Mouse (Mus musculus): ENCODE measurements around the gene Phf14. TPM values are rescaled to one million over a fixed set of nuclear protein-coding genes. Genes with fewer than 3 reads are reported as not detected.

The Phf14 gene
- polyA plus RNA-seq, 1 experiment = 3.9 TPM

DNA sequence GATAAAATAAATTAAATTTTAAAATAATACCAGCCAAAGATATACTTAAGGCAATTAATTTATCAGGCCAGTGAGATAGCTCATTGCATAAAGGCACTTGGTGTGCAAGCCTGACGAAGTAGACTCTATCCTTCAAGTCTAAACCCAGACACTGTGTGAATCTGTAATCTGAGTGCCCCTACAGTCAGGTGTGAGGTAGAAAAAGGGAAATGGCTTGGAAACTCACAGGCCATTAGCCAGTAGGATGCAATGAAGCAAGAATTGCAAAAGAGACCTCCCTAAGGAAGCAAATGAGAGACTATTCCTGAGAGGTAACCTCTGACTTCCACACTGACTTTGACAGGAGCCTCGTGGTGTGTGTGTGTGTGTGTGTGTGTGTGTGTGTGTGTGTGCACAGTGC, 145.3 kb downstream of the Phf14 start:
- no peaks in the 10 kb centered on the region for H3K27me3 ChIP-seq (ENCODE audit: control insufficient read depth, insufficient read depth, low read length)
- no peaks in the 10 kb centered on the region for H3K4me1 ChIP-seq (ENCODE audit: control insufficient read depth, insufficient read depth, insufficient read length, low read length)
- WGBS = 82% methylated on average over 2 of the region's 2 CpGs

DNA sequence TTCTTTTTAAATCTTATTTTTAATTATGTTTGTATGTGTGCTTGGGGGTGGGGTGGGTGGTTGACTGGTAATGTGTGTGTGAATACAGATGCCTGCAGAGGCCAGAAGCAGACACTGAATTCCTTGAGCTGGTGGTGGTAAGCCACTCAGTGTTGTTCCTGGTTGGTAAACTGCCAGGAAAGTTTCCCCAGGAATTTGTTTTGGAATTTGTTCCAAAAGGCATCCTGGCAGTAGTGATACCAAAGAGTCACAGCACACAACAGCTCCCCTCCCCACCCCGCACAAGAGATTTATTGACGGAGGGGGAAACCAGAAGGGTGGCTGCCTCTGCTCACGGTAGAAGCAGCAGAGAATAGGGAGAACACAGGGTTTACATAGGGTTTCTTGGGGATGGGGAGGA, 146.5 kb downstream of the Phf14 start:
- H3K27ac ChIP-seq (ENCODE audit: insufficient read depth, low read depth, low read length) = no peak overlapping the region
- H3K4me1 ChIP-seq (ENCODE audit: control insufficient read depth, insufficient read depth, insufficient read length, low read length) = no peaks in the 10 kb centered on the region
- no peak for TF ChIP-seq CTCF (IDR thresholded peaks at IDR 0.05; ENCODE audit: extremely low read depth, insufficient read length, insufficient replicate concordance, low read depth, low read length)
- no peak for TF ChIP-seq POLR2A (IDR thresholded peaks at IDR 0.05; ENCODE audit: low read depth, low read length)
- H3K36me3 ChIP-seq (ENCODE audit: control insufficient read depth, insufficient read depth, low read length) = 0 out of 2 replicates have a peak, but pooled peaks cover 3% of the 10 kb centered on the region
- WGBS = 63% methylated on average over 3 of the region's 3 CpGs
- no peaks in the 10 kb centered on the region for H3K27me3 ChIP-seq (ENCODE audit: control insufficient read depth, insufficient read depth, low read length)
- H3K4me3 ChIP-seq (ENCODE audit: low read depth, low read length) = no peak overlapping the region

More for the DNA sequence above, 145.3 kb downstream of the Phf14 start:
- 0 out of 2 replicates have a peak, but pooled peaks cover 2% of the 10 kb centered on the region for H3K36me3 ChIP-seq (ENCODE audit: control insufficient read depth, insufficient read depth, low read length)
- H3K27ac ChIP-seq (ENCODE audit: insufficient read depth, low read depth, low read length) = no peak overlapping the region
- no peak overlapping the region for H3K4me3 ChIP-seq (ENCODE audit: low read depth, low read length)
- TF ChIP-seq POLR2A (IDR thresholded peaks at IDR 0.05; ENCODE audit: low read depth, low read length) (no peak), CTCF (IDR thresholded peaks at IDR 0.05; ENCODE audit: extremely low read depth, insufficient read length, insufficient replicate concordance, low read depth, low read length) (no peak)

DNA sequence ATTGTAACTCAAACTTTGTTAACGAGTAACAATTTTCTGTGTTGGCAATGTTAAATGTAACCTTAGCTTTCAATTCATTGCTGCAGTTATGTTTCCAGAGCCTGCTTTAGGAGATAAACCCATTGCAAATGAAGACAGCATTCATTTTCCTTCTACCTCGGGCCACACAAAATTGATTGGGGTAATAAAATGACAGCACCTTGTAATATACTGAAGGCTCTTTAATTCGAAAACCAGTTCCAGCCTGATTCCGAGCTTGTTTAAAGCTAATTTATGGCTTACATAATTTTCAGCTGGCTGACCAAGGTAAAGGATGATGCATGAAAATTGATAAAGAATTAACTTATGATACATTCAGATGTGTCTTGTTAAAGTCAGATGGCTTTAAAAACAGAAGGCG, 151.1 kb downstream of the Phf14 start:
- peaks cover 2% of the 10 kb centered on the region; the same call in 1 of the 2 replicates for H3K4me1 ChIP-seq (ENCODE audit: control insufficient read depth, insufficient read depth, insufficient read length, low read length)

DNA sequence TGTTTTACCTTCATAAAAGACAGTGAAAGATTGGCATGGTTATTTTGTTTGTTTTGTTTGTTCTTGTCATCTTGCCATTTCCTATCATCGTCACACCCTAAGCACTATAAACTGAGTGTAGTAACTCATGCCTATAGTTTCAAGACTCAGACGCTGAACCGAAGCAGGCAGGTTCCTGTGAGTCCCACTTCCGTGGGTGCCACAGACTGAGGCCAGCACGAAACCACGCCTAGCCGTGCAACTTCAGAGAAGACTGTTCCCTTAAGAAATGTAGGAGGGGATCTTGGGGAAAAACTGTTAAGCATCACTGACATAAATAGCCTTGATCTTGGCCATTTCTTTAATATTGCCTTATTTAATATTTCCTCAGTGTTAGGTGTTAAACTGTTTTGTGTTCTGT, 152.4 kb downstream of the Phf14 start:
- TF ChIP-seq POLR2A (IDR thresholded peaks at IDR 0.05; ENCODE audit: low read depth, low read length) (no peak), CTCF (IDR thresholded peaks at IDR 0.05; ENCODE audit: extremely low read depth, insufficient read length, insufficient replicate concordance, low read depth, low read length) (no peak)
- Histone ChIP-seq H3K36me3 (ENCODE audit: control insufficient read depth, insufficient read depth, low read length) (0 out of 2 replicates have a peak, but pooled peaks cover 3% of the 10 kb centered on the region), H3K27me3 (ENCODE audit: control insufficient read depth, insufficient read depth, low read length) (no peaks in the 10 kb centered on the region), H3K4me3 (ENCODE audit: low read depth, low read length) (no peak overlapping the region), H3K4me1 (ENCODE audit: control insufficient read depth, insufficient read depth, insufficient read length, low read length) (peaks cover 2% of the 10 kb centered on the region; the same call in 1 of the 2 replicates), H3K27ac (ENCODE audit: insufficient read depth, low read depth, low read length) (peak overlapping the region; percentile 89)
- WGBS = 37% methylated on average over 7 of the region's 7 CpGs

More for the DNA sequence above, 151.1 kb downstream of the Phf14 start:
- Histone ChIP-seq H3K27me3 (ENCODE audit: control insufficient read depth, insufficient read depth, low read length) (no peaks in the 10 kb centered on the region), H3K4me3 (ENCODE audit: low read depth, low read length) (no peak overlapping the region), H3K27ac (ENCODE audit: insufficient read depth, low read depth, low read length) (no peak overlapping the region), H3K36me3 (ENCODE audit: control insufficient read depth, insufficient read depth, low read length) (0 out of 2 replicates have a peak, but pooled peaks cover 3% of the 10 kb centered on the region)
- TF ChIP-seq POLR2A (IDR thresholded peaks at IDR 0.05; ENCODE audit: low read depth, low read length) (no peak), CTCF (IDR thresholded peaks at IDR 0.05; ENCODE audit: extremely low read depth, insufficient read length, insufficient replicate concordance, low read depth, low read length) (no peak)
- WGBS = 78% methylated on average over 5 of the region's 5 CpGs

DNA sequence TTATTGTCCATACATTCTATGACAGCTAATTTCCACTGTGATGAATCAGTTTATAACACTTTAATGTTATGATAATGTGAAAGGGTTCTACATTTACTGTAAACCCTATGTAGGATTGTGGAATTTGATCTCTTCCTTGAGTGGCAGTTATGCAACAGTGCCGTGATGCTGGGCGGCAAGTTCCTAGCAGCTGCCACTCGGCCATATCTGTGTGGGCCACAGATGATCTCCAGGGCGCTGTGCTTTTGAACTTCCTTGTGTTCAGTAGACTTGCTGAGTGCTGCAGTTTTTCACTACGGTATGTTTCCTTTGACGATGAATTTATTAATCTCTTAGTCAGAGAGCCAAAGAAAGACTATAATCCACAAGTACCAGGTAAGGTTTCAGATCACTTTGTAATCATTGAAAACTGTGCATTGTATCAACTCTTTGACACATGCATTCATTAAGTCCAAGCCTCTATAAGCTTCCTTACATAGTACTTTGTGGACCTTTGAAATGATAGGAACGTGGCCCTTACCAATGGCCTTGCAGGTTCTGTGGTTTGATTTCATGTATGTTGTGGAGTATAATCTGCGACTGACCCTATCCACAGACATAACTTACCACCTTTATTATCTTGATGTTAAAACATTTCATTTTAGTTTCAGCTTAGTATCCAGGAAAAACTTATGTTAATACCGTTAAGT, 153.0 kb downstream of the Phf14 start:
- TF ChIP-seq POLR2A (IDR thresholded peaks at IDR 0.05; ENCODE audit: low read depth, low read length) = no peak
- no peak for TF ChIP-seq CTCF (IDR thresholded peaks at IDR 0.05; ENCODE audit: extremely low read depth, insufficient read length, insufficient replicate concordance, low read depth, low read length)
- Histone ChIP-seq H3K27ac (ENCODE audit: insufficient read depth, low read depth, low read length) (peak overlapping the region; percentile 17), H3K4me3 (ENCODE audit: low read depth, low read length) (no peak overlapping the region), H3K27me3 (ENCODE audit: control insufficient read depth, insufficient read depth, low read length) (no peaks in the 10 kb centered on the region), H3K4me1 (ENCODE audit: control insufficient read depth, insufficient read depth, insufficient read length, low read length) (peaks cover 2% of the 10 kb centered on the region; the same call in 1 of the 2 replicates), H3K36me3 (ENCODE audit: control insufficient read depth, insufficient read depth, low read length) (0 out of 2 replicates have a peak, but pooled peaks cover 3% of the 10 kb centered on the region)
- WGBS = 50% methylated on average over 9 of the region's 9 CpGs

DNA sequence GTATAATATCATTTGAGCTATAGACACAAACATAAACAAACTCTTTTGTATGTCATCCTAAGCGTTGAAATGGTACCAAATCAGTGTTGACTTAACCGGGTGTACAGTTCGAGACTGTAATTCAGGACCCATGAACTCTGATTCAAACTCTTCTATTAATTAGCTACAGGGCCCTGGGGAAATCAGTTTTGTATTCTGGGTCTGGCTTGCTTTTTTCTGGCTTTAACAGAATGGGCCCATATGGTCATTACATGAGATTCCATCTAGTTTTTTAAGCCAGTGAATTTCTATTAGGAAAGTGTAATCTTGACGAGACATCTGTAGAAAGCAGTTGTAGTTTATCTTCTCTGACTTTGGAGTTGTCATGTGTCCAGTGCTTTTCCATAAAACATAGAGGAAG, 160.3 kb downstream of the Phf14 start:
- WGBS = 88% methylated on average over 4 of the region's 4 CpGs
- Histone ChIP-seq H3K36me3 (ENCODE audit: control insufficient read depth, insufficient read depth, low read length) (peaks cover 2% of the 10 kb centered on the region; the same call in 1 of the 2 replicates), H3K27ac (ENCODE audit: insufficient read depth, low read depth, low read length) (no peak overlapping the region), H3K4me1 (ENCODE audit: control insufficient read depth, insufficient read depth, insufficient read length, low read length) (no peaks in the 10 kb centered on the region), H3K4me3 (ENCODE audit: low read depth, low read length) (no peak overlapping the region), H3K27me3 (ENCODE audit: control insufficient read depth, insufficient read depth, low read length) (no peaks in the 10 kb centered on the region)
- no peak for TF ChIP-seq POLR2A (IDR thresholded peaks at IDR 0.05; ENCODE audit: low read depth, low read length)
- TF ChIP-seq CTCF (IDR thresholded peaks at IDR 0.05; ENCODE audit: extremely low read depth, insufficient read length, insufficient replicate concordance, low read depth, low read length) = no peak

DNA sequence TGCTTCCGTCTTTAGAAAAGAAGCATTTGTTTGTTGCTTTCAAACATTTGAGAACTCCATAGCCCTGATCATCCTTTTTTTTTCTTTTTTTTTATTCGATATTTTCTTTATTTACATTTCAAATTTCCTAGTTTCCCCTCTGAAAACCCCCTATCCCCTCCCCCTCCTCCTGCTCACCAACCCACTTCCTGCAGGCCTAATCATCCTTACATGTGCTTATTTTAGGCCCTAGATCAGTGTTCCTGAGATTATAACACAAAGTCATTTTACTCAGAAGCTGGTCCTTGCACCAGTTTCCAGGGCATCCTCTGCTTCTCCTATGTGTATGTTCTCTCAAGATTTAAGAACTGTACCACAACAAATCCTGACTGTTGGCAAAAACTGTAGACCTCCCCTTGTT, 161.7 kb downstream of the Phf14 start:
- no peak for TF ChIP-seq POLR2A (IDR thresholded peaks at IDR 0.05; ENCODE audit: low read depth, low read length)
- TF ChIP-seq CTCF (IDR thresholded peaks at IDR 0.05; ENCODE audit: extremely low read depth, insufficient read length, insufficient replicate concordance, low read depth, low read length) = no peak
- H3K4me3 ChIP-seq (ENCODE audit: low read depth, low read length) = no peak overlapping the region
- H3K36me3 ChIP-seq (ENCODE audit: control insufficient read depth, insufficient read depth, low read length) = peaks cover 2% of the 10 kb centered on the region; the same call in 1 of the 2 replicates
- H3K4me1 ChIP-seq (ENCODE audit: control insufficient read depth, insufficient read depth, insufficient read length, low read length) = no peaks in the 10 kb centered on the region
- WGBS = 77% methylated on average over 2 of the region's 2 CpGs
- no peak overlapping the region for H3K27ac ChIP-seq (ENCODE audit: insufficient read depth, low read depth, low read length)
- H3K27me3 ChIP-seq (ENCODE audit: control insufficient read depth, insufficient read depth, low read length) = no peaks in the 10 kb centered on the region

Measured in small intestine, adult 2 months (tissue).